Mouse (Mus musculus): ENCODE results near the gene Glt8d2.
A peak's percentile ranks its signal among the peaks of the same experiment; 100 is the strongest.

Glt8d2 gene

DNA sequence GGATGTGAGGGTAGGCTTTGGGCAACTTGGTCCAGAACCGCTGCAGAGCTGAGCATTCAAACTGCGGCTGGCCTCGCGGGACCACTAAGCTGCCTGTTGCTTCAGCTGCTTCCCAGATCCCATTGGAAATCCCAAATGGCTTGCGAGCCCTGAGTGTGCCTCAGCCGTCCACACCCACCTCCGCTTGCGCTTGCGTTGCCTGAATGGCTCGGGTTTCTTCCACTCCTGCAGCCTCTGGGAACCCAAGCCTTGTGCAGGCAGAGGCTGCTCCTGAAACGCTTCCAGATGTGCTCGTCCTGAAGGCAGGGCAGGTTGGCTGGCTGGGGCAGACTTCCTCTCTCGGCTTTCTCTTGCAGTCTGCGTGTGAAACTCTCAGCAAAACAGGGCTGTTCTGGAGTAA is at the start of gene Glt8d2:
Glt8d2 (minus strand) TSS at position 157 of the 400 bp plus-strand sequence.
- no peak for DNase-seq (ENCODE audit: low read depth, low spot score)

- DNase-seq (ENCODE audit: low read depth, low spot score) = peak; percentile 64
These were observed 9.0 kb upstream of the Glt8d2 start for GRCm38 (mm10) chr10:82699296-82699941.

- peak; percentile 93 for DNase-seq (ENCODE audit: low read depth, low spot score)
These were observed 8.3 kb upstream of the Glt8d2 start for GRCm38 (mm10) chr10:82698712-82699261.

DNA sequence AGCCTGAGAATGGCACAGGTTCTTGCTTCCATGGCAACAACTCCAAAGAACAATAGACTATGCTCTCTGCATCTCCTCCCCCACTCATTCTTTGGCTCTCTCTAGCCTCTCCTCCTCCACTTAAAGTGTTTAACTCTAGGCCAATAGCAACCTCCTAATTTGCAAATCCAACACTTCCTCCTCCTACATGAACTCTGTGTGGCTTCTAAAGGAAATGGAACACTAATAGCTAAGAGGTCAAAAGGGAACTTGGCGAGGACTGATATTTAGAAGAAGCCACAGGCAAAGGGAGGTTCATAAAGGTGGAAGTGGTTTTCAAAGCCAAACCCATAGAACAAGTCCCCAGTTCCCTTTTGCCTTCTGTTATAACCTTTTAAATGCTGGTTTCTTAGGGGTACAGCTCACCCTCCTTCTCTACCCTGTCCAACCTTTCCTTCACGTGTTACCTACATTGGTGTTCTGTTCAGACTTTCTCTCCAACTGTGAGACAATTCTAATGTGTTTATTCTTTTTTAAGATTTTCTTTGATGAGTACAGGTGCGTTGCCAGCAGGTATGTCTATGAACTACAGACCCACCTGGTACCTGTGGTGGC is 7.0 kb upstream of the Glt8d2 start:
- peak; percentile 64 for DNase-seq (ENCODE audit: low read depth, low spot score)

DNA sequence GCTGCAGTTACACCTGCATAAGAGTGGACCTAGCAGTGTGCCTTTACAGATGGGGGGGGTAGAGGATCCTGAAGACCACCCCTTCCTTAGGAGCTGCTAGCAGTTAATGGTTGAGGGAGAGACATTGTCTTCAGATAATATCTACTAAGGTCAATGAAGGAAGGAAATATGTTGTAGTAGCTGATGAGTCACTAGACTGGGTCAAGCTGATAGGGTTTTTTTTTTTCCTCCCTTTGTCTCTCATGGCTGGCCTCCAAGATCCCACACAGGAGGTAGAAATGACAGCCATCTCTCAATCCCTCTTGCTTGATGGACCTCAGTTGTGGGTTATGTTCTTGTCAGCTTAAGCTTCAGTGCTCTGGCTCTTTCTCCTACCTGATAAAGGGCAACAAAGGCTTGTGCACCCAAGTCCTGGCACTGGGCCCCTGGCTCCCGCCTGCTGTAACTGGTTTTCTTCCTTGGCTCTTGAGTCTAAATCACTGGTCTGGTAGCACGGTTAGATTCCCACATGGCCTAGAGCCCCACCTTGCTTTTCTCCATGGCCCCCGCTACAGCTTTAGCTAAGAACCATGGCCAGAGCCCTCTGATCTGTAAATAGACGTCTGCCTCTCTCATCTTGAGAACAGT is 6.1 kb upstream of the Glt8d2 start:
- DNase-seq (ENCODE audit: low read depth, low spot score) = no peak

DNA sequence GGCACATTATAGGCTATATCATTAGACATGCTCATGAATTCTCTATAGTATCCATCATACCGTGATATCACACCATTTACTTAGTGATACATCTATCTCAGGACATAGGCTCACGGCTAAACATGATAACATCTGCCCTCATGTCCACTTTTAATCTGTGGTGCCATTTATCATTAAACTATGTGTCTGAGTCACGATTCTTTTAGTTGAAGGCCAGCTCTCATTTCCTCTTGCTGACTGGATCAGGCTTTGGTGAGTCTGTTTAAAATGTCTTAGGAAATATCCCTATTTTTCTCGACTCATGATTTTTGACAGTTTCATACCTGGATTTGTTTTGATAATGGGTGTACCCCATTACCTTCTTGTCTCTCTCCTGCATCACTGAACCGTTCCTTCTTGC is 5.5 kb upstream of the Glt8d2 start, which contains the start of gene Hcfc2:
Hcfc2 (plus strand) TSS at position 205 of the 400 bp plus-strand sequence.
- DNase-seq (ENCODE audit: low read depth, low spot score) = no peak

DNA sequence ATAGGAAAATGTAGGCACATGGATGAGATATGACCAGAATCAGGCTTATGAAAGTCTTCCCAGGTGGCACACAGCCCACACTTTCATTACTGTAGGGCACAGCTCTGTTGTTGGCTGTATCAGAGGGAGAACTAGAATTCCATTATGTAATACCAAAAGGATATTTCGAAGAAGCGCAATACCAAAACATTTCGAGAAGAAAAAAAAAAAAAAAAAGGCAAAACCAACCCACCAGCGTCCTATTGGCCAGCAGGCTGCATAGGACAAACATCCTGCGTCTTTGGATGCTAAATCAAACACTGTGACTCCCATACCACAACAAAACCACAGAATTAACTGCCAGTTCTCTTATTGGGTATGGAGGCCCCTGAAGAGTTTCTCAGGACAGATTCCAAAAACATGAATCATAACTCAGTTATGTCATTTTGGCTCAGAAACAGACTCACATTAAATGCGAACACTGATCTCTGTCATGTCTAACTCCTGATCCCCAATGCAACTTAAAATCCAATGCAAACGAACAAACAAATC is 704 bp downstream of the Glt8d2 start:
- no peak for DNase-seq (ENCODE audit: low read depth, low spot score)

- no peak for DNase-seq (ENCODE audit: low read depth, low spot score)
These were observed 5.0 kb downstream of the Glt8d2 start for GRCm38 (mm10) chr10:82685440-82685839.

- DNase-seq (ENCODE audit: low read depth, low spot score) = no peak
These were observed 8.8 kb downstream of the Glt8d2 start for GRCm38 (mm10) chr10:82681639-82682038.

DNA sequence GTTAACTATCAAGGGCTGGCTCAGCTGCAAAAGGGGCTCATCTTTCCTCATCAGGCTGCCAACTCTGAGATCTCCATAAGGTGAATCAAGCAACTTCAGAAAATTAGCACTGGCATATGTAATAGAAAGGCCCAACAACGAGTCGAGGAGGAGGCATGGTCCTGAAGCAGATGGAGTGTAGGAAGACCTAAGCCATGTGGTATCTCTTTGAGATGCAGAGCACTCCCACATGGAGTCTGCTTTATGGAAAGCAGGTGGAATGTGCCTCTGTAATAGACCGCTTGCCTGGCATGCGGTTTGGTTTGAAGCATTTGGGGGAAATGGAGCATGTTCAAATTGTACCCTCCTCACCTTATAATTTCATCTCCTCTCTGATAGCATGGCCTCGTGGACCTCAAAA is 9.7 kb downstream of the Glt8d2 start:
- DNase-seq (ENCODE audit: low read depth, low spot score) = no peak

GRCm38 (mm10) chr10:82676949-82677348 is 13.5 kb downstream of the Glt8d2 start:
- DNase-seq (ENCODE audit: low read depth, low spot score) = no peak

DNA sequence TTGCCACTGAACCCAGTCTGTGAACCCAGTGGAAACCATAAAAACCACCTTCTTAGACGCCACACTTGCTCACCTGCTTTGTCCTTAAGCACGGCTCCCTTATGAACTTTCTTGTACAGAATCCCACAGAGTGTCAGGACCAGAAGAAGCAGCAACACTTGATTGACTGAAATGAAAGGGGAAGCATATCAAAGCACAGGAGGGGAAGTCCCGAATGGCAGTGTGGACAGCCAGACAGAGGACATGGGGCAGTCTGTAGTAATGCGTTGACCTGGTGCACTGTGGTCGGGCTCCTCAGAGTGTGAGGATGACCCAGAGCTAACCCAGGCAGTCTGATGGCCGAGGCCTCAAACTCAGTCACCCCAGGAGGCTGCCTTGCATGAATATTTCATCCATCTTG is 20.2 kb downstream of the Glt8d2 start:
- DNase-seq (ENCODE audit: low read depth, low spot score) = no peak

DNA sequence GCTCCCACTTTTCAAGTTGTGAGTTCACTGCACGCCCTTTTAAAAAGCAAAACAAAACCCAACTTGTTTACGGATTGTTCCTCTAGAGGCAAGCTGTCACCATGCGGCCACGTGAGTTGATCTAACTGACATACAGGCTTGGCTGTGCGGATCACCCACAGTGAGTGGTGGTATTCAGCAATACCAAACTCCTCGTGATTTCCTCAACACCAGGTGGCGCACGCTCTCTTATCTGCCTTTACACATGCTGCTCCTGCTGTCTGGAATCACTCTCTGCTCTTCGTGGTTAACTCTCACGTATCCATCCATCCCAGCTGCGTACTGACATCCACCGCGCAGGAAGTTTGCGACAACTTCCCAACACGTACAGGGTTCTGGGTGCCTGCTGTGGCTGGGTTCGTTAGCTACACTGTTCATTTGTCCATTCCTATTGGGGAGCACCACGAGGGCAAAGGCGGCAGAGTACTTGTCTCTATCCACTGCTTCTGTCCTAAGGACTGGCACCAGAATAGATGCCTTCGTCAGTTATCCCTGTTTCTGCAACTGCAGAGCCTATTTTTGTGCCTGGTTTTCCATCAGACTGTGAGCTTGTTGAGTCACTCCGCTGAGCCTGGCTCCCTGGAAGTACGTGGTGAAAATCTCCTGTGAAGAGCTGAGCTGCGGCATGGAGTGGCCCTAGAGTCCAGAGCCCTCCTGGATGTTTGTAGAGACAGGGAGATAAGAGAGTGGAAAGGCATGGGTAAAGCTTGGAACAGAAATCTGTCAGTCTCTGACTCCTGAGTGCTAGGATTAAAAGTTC is 23.8 kb downstream of the Glt8d2 start:
- DNase-seq (ENCODE audit: low read depth, low spot score) = peak; percentile 77

DNA sequence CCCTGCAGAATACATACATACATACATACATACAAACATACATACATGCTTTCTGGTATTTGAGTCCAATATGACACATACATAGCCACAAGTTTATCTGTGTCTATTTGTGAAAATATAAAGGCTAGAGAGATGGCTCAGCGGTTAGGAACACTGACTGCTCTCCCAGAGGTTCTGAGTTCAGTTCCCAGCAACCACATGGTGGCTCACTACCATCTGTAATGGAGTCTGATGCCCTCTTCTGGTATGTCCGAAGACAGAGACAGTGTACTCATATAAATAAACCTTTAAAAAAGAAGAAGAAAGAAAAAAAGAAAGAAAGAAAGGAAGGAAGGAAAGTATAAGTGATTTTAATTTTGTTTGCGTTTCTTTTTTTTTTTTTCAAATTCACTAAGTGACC is 24.5 kb downstream of the Glt8d2 start:
- DNase-seq (ENCODE audit: low read depth, low spot score) = no peak

DNA sequence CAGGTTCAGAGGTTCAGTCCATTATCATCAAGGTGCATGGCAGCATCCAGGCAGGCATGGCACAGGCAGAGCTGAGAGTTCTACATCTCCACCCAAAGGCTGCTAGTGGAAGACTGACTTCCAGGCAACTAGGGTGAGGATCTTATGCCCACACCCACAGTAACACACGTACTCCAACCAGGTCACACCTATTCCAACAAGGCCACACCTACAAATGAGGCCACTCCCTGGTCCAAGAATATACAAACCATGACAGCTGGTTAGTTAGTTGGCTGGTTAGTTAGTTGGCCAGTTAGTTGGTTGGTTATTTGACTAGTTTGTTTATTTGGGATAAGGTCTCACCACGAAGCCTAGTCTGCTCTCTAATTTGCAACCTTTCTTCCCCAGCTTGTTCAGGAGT is 27.2 kb downstream of the Glt8d2 start:
- no peak for DNase-seq (ENCODE audit: low read depth, low spot score)

DNA sequence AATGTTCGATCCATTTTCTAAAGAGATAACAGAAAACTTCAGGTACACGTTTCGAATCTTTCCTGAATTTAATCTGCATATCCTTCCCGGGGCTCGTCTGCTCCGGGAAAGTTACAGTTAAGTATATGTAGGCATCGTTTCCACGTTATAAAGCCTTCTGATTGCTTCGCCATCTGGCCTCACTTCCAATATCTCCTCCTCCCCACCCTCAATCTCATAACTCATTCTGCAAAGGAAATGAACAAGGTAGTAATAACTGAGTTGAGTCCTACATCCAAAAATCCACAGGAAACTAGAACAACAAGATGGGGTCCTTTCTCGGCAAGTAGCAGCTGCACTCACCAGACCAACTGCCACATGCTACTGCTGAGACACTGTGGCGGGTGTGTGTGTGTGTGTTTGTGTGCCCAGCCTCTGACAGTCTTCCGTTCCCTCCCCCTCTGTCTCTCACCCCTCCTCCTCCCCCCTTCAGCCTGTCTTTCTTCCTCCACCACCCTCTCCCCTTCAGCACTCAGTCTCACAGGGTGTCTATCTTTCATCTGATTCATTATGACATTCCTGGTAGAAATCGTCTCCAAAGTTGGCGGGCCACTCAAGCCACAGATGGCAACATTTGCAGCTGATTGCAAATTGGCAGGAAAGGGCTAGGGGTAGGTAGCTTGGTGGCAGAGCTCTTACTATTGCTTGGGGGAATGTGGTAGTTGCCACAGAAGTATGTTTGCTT is 28.0 kb downstream of the Glt8d2 start:
- peak; percentile 50 for DNase-seq (ENCODE audit: low read depth, low spot score)

GRCm38 (mm10) chr10:82661820-82662219 is 28.6 kb downstream of the Glt8d2 start:
- no peak for DNase-seq (ENCODE audit: low read depth, low spot score)

GRCm38 (mm10) chr10:82654581-82654980 is 35.9 kb downstream of the Glt8d2 start:
- no peak for DNase-seq (ENCODE audit: low read depth, low spot score)

DNA sequence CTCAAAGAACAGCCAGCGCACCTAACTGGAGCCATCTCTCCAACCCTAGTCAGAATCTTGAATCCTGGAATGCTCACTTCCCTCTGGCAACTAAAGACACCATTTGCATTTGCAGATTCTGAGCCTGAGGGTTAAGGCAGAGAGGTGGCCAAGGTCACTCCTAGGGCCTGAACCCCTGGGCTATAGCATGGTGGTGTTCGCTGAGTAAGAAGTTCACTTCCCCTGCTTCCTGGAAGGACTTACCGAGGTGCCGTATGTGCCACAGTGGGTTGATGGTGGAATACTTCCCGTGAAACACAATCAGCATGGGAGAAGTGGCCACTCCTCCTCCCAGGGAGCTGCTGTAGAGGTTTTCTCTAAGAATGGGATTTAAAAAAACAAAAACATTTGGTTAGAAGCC is 37.8 kb downstream of the Glt8d2 start:
- no peak for DNase-seq (ENCODE audit: low read depth, low spot score)

DNA sequence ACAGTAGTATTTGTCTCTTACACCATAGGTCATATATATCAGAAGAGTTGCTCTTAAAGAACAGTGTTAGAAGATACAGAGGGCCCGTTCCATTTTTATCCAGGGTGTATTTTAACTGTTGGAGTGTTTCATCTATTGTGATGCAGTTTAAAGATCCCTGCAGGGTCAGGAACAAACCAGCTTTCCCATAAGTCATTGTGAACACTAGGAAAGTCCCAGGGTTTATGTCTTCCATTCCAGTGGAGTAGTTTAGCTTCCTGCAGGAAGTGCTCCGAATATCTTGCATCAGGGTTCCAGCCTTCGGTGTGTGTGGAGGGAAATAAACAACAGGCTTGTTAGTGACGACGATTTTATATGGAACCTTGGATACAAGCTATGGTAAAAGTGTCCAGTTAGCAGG is 39.2 kb downstream of the Glt8d2 start:
- DNase-seq (ENCODE audit: low read depth, low spot score) = no peak

DNA sequence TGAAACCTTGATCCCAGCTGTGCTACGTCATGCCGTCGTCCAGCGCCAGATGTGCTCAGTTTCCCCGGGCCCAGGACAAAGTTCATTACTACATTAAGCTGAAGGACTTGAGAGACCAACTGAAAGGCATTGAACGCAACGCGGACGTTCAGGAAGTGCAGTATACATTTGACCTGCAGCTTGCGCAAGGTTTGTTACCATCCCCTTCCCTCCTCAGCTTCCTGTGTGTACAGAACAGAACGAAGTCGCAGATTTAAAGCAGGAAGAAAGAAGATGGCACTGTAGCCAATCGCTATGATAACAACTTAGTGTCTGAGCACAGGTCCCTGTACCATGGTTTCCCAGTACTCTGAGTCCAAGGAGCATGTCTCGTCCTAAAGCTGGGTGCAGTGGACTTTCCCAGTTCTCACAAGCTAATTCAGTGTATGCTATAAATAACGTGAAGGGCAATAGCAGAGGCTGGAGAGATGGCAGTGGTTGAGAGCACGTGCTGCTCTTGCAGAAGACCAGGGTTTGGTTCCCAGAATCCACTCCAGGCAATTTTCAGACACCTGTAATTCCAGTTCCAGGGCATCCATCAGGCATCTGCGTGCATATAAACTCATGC is 43.1 kb downstream of the Glt8d2 start:
- DNase-seq (ENCODE audit: low read depth, low spot score) = no peak
